Mouse (Mus musculus): ENCODE results near the gene Padi4.
A peak's percentile ranks its signal among the peaks of the same experiment; 100 is the strongest.

Gene Padi4

DNA sequence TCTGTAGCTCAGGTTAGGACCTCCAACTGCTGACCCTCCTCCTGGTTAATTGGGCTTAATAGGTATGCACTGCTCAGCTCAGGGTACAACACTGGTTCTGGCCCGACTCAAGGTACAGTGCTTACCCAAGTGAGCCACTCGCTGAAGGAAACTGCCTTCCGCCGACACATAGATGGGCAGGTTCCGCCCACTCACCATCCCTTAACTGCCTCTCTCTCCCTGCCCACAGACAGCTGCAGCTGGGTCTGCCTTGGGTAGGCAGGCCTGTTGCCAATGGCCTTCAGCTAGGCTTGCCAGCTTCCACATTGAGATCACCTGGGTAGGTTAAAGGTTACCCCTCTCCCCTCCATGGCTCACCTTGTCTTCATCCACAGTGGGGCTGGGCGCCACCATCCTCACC is 32.6 kb downstream of the Padi4 start:
- no peak for DNase-seq (ENCODE audit: low read depth, low spot score)

DNA sequence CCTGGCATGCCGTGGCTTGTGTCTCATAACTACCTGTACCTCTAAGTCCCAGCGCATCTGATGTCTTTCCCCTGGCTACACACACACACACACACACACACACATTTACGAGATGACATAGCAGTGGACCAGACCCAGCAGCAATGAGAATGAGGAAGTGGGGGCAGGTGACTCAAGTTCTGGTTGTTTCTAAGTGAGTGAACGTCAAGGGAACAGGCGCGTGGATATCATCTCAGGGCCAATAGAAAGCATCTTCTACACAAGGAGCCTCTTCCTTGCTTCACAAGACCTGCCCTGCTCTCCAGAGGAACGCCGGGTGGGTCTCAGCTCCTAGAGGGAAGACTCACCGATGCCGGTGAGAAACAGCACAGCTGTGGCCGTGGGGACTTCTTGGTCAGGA is 33.4 kb downstream of the Padi4 start:
- DNase-seq (ENCODE audit: low read depth, low spot score), result no peak

DNA sequence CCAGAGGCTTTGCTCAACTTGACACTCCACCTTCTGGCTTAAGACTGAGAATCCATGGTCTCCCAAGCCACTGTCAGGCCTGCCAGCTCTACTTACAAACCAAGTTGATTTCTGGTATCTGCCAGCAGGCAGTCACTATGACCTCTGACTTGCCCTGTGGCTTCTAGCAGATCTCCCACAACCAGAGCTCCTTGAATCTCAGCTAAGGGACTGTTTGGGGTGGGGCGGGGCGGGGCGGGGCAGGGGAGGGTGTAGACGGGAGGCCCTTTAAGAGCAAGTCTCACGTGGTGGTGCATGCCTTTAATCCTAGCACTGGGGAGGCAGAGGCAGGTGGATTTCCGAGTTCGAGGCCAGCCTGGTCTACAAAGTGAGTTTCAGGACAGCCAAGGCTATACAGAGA is 41.2 kb downstream of the Padi4 start:
- DNase-seq (ENCODE audit: low read depth, low spot score), result no peak

DNA sequence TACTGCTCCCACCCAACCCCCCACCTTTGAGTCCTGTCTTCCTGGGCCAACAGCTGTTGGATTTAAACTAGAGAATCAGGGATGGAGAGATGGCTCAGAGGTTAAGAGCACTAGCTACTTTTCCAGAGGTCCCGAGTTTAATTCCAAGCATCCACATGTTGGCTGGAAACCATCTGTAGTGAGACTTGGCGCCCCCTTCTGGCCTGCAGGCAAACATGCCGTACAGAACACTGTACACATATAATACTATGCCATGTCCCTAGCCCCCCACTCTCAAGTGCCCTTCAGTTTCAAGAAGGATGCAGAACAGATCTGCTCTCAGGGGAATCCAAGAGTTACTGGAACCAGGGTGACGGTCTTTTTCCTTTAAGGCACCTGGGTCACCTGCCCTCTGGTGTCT is 42.4 kb downstream of the Padi4 start:
- DNase-seq (ENCODE audit: low read depth, low spot score), result no peak

DNA sequence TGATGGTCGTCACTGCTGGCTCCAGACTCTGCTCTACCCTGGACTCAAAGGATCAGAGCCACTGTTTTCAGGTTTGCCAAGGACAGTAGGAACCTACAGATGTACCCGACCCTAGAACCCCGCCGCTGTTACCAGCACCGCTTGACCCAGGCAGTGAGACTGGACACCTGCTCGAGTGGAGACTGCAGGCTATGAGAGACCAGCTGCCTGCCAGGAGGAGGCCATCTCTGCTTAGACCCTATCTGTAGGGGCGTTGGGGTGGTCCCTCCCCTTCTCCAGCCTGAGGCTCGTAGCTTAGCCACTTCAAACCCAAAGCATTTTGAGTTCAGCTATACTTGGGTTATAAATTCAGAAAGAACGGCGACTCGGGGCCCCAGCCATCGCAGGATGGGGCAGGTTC is 47.1 kb downstream of the Padi4 start:
- no peak for DNase-seq (ENCODE audit: low read depth, low spot score)

DNA sequence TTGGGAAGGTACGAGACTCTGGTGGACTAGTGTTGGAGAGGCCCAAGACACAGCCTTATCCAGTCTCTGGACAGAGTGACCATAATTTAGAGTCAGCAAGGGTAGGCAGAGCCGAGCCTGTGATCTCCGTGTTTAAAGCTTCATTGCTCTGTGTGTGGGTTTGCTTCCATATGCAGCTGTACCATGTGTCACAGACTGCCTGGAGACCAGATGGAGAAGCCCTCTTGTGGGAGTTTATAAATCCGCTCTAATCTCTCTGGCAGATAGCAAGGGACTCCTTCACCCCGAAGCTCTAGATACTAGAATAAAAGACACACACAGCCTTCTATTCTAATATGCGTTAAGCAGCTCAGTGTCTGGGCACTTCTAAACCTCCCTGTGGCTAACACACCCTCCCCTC is 49.3 kb downstream of the Padi4 start:
- no peak for DNase-seq (ENCODE audit: low read depth, low spot score)

DNA sequence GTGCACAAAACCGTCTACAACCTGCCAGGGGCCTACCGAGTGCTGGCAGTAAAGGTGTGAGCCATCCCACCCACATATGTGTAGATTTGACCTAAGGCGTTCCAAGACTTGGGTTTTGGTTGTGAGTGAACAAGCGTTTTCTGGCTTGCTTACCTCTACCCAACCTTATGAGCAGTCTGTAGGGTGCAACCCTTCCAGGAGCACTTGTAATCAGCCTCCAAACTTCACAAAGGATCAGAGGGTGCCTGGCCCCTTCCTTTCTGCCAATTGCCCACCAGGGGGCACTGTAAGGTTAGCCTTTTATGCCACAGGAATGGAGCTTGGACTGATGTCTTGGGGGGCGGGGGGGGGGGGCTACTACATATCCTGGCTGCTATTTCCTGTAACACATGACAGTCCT is 50.2 kb downstream of the Padi4 start:
- peak; percentile 46 for DNase-seq (ENCODE audit: low read depth, low spot score)

DNA sequence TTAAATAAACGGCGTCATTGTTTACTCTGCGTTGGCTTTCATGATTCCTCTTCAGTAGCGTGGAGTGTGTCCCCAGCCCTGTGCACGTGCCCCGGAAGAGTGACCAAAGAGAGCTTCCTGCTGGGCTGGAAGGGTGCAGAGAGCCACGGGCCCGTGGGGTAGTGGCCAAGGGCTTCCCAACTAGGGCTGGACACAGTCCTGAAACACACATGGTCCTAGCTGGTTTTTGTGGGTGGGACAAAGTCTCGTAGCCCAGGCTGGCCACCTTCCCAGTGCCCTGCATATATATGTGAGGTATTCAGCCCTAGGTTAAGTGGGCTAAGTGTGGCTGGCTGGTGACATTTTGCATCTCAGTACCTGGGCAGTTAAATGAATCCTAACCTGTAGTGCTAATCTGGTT is 50.8 kb downstream of the Padi4 start:
- DNase-seq (ENCODE audit: low read depth, low spot score), result no peak

DNA sequence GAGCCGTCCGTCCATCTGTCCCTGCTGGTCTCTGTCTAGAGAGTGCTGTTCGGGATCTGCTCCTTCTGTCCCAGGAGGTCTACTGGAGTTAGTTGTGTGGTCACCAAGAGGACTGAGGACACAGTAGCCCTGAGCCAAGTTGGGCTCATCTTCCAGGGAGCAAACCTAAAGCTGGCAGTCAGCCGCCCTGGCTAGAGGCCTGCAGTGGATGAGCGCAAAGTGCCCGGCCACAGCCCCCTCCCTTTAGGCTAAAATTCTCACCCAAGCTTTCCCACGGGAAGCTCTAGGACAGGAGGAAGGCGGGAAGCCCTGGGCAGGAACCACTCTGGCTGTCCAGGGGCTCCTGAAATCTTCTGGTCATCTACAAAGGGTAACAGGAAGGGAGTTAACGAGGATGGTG is 51.3 kb downstream of the Padi4 start:
- no peak for DNase-seq (ENCODE audit: low read depth, low spot score)

DNA sequence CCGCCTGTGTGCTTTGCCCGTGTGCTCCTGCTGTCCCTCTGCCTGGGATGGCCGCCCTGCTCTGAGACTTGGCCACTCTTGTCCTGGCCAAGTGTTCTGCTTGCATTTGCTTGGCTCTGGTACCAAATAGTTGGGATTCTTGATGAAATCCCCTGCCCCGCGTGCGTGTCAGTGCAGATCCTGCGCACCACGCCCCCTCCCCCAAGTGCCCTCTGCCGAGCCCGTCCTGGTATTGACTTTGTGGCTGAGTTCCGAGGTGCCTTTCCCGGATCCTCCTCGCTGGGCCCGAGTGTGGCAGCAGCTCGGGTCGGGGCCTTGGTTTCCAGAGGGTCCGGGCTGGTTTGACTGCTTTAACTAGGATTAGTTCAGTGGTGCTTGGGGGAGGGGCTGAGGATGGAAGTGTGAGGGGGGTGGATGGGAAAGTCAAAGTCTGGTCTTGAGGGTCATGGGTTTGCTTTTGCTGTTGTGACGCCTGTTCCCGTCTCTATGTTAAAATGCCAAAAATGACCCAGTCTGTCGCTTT is 52.0 kb downstream of the Padi4 start:
- DNase-seq (ENCODE audit: low read depth, low spot score), result no peak

DNA sequence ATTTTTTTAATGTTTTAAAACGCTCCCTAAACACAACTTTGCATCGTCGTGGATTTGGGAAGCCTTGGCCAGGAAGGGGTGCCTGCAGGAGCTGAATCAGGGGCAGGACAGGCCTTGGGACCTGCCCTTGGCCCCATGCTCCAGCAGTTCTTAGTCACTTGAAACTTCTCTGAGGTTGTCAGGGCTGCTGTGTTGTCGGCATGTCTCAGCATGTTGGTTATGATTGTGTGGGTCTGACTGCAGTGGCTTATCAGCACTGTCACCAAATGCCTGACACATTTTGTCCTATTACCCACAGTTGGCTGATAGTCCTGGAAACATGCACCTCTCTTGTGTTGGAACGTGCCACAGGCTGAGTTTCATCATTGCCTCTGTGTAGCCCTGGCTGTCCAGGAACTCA is 53.9 kb downstream of the Padi4 start:
- DNase-seq (ENCODE audit: low read depth, low spot score), result no peak

DNA sequence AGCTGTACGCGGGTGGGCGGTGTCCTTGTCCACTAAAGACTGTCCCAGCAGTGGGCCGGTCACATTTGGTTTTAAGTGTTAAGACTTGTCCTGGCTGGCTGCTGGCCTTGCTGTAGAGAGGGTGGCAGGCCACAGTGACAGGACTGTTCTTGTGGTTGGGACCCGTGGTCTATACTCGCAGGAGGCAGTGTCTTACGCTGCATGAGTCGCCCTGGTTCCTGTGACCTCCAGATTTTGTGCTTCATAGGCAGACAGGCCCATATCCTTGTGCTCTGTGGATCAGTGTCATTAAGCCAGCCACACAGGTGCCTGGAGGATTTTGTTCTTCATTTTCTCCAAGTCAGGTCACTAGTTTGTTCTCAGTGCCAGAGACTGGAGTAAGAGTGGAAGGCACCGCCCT is 55.6 kb downstream of the Padi4 start:
- no peak for DNase-seq (ENCODE audit: low read depth, low spot score)

DNA sequence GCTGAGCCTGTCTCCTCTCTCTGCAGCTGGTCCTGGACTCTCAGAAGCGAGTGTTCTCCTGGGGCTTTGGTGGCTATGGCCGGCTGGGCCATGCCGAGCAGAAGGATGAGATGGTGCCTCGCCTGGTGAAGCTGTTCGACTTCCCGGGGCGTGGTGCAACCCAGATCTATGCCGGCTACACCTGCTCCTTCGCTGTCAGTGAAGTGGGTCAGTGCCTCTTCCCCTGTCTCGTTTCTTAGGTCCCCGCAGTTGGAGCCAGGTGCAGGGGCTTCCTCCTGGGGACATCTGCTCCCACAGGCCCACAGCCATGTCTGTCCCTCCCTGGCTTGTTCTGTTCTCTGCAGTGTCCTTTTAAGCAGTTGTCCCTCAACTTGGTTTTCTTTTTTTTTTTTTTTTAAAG is 57.0 kb downstream of the Padi4 start:
- DNase-seq (ENCODE audit: low read depth, low spot score), result no peak

DNA sequence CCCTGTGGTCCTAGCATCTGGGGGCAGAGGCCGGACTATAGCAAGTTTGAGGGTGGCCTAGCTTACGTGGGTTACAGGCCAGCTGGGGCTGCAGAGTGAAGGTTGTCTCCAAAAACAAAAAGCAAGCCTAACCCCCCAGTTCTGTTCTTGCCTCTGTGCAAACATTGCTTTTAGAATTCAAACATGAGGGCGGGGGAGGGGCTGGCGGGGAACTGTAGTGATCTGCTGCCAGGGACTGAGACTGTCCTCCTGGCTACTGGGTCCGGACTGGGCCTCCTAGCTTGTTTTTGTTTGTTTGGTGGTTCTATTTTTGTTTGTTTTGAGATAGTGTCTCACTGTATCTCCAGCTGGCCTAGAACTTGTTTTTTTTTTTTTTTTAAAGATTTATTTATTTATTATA is 59.5 kb downstream of the Padi4 start:
- no peak for DNase-seq (ENCODE audit: low read depth, low spot score)

DNA sequence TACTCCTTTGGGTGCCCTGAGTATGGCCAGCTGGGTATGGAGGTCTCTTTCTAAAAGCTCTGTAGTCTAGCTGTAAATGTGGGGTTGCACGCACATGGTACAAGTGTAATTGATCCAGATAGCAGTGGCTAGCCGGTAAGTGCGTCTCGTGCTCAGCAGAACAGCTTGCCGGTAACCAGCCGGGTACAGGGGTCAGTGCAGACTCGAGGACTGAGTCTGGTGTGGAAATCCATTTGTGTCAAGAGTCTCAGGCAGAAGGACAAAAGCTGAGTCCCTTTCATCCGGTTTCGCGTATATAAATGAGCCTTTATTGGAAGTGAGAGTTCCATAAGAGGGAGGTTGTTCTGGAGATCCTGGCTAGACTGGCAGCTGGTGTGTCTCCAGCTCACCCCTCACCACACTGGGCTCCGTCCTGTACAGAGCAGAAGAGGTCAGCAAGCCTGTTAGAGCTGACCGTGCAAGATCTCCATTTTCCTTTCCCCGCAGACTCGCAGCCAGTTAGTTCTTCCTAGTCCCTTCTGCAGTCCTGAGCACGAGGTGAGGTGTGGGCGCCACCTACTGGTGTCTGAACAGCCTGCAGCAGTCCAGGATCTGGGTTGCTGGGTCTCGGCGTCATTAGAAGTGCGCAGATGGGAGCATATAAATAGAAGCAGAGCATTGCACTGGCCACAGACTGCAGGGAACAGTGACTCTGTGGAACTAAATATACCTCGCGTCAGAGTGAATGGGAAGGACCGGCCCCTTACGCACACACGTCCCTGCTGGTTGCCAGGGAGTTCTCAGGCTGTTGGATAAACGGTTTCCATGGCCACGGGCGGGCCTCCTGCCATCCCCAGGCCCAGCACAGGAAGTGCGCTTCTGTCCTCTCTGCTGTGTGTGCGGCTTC is 60.3 kb downstream of the Padi4 start:
- DNase-seq (ENCODE audit: low read depth, low spot score), result peak; percentile 81

DNA sequence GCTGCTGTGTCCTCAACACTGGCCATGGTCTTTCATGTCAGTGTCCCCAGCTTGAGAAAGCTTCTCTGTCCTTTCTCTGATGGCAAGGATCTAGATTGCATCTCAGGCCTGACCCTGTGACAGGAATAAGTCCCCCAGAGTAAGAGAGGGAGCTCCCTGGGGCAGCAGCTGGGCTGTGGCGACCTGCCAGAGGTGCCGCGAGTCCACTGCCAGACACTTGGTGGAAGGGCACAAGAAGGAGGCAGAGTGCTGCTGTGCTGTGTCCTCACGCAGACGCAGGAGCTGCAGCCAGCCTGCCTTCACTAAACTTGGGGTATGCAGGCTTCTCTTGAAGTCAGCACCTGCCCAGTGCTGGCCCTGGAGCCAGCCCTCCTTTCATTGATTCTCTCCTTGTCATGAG is 62.7 kb downstream of the Padi4 start:
- DNase-seq (ENCODE audit: low read depth, low spot score), result no peak

DNA sequence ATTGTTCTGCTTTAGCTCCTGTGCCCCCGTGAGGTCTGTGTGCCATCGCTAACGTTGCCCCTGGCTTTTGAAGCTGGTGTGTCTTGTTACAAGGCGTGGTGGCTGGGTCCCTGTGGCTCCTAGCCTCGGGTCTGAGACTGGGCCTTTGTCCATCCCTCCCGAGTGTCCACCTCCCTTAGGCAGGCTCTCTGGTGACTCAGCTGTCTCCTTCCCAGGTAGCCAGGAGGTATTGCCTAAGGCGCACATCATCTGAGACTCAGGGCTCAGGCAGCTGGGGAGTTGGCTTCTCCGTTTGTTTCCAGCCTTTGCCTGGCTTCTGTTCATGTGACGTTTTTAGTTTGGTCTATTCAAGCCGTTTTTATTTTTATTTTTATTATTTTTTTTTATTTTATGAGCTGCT is 63.3 kb downstream of the Padi4 start:
- no peak for DNase-seq (ENCODE audit: low read depth, low spot score)

DNA sequence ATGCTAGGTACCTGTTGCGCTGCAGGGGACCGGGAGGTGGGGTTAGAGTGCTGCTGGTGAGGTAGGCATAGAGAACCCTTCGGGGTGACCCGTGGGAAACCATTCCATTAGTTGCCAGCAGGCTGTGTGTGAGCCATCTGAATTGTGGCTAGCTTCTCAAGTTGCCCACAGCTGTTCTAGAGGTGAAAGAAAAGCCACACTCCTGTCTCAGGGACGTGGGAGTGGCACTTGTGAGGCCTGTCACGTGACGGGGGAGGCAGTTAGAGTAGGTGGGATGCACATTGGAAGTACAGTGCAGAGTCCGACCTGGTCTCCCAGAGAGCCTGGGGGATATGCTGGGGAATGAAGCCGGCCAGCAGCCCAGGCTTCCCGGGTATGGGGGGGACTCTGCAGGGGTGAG is 64.4 kb downstream of the Padi4 start:
- DNase-seq (ENCODE audit: low read depth, low spot score), result no peak

DNA sequence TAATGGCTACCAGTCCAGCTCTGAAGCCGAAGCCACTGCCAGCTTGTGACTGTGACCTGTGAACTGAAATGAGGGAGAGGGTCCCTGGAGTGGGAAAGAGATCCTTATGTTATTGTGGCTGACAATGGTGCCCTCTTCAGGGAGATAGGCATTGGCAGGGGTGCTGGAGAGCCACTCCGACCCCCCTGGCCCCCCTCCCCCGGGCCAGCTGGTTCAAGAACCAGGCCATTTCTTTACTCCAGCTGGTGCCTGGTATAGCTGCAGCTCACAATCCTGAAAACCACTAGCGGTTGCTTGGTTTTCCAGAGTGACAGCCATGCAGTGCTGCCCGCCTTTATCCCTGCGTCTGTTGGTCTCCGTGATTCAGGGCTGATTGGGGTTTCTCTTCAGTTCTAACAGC is 64.9 kb downstream of the Padi4 start:
- DNase-seq (ENCODE audit: low read depth, low spot score), result no peak

DNA sequence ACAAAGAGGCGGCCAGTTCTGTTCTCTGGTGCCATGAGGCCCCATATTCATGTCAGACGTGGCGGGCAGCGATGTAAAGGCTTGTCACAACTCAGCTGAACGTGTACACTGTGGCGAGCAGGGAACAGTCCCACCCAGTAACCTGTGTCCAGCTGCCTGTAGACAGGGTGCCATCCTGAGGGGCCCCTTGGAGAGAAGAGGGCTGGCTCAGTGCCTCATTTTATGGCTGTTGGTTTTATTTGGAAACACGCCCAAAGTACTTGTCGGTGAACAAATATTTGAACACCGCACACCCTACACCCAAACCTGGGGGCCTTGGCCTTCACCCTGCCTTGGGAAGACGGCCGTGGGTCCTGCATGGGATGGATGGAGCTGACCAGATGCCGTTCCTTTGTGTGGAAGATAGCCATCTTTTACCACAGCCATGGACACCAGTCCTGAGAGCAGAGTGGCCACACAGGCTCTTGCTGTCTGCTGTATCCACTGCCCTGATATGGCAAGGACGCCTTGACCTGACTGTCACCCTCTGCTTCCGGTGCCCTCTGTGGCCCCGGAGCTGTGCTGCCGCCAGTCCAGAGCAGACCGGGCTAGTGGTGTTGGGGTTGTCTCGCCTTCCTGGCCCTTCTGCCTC is 65.6 kb downstream of the Padi4 start:
- no peak for DNase-seq (ENCODE audit: low read depth, low spot score)

DNA sequence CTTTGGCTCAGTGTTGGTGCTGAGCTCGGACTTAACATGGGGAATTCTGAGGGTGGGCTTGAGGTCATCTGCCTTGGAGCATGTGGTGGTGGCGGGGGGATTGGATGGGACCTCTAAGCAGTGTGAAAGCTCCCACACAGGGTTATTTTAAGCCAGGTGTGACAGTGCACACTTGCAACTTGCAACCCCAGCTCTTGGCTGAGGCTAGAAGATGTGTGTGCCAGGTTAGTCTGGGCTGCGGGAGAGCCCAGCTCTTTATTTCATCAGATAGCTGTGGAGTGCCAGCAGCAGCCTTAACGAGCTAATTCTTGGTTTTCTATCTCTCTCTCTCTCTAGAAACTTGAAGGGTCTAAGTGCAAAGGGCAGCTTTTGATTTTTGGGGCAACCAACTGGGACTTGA is 66.4 kb downstream of the Padi4 start:
- no peak for DNase-seq (ENCODE audit: low read depth, low spot score)

DNA sequence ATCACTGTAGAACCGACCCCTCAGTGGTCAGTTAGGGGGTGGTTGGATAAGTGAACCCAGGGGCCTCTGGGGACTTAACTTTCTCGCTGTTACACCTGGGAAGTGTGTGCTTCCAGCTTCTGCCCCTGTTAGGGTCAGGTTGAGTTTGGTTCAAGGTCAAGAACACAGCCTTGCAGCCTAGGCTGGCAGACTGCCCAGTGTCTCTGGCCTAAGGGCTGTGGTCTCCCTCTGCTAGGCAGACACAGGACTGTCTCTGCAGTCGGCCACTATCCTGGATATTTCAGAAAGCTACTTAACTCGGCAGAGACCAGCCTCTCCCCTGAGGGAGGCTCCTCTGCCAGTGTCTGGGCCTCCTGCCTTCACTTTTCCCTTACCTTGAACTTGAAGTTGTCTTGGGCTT is 69.9 kb downstream of the Padi4 start:
- DNase-seq (ENCODE audit: low read depth, low spot score), result no peak

DNA sequence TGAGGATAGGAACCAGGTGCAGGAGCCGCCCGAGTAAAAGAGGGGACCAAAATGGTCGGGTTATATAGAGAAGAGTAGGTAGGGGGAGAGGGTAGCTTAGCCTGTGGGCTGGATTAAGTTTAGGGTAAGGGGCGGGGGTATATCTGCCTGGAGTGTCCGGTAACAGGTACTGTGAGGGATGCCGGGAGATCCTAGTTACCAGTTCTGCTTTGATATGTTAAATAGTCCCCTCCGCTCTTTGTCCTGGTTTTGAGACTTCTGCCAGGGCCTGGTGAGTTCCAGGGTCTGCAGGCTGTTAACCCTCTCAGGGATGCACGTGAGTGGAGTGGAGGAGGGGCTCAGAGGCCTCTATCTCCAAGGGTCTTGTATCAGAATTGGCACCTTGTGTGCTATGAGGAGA is 70.4 kb downstream of the Padi4 start:
- no peak for DNase-seq (ENCODE audit: low read depth, low spot score)
